Mouse (Mus musculus): ENCODE data around the gene 4930583I09Rik.
A peak's percentile ranks its signal among the peaks of the same experiment; 100 is the strongest.

The 4930583I09Rik gene

DNA sequence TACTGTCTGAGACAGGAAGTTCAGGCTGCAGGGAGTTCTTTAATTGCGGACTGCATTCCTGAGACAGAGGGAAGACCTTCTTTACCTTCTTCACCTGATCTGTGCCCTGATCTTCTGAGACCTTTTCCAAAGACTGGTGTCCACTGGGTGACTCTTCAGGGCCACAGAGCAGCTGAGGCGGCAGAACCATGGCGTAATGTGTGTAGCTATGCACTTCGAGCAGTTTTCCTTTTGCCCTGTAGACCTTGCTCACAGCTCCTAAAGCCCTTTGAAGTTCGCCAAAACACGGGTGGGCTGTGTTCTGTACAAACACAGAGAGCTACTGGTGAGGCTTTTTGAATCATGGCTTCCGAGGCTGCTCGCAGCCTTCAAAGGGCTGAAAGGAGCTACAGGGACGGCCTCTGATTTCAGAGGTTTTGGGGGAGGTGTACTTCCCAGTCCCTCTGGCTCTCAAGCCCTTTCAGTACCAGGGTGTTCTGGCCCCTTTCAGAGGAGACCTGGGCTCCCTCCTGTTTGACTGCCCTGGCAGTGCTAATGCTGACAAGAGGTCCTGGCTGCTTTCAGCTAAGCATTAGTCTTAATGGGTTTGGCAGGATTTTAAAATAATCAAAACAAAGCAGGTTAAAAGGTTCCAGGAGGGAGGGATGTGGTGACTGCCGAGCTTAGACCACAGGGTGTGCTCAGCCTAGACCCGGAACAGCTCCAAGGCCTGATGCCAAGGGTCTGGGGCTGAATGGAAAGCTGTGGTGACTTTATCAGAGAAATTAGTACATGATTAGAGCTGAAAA lies 33.5 kb downstream of the 4930583I09Rik start:
- DNase-seq (ENCODE audit: low spot score), result no peak

DNA sequence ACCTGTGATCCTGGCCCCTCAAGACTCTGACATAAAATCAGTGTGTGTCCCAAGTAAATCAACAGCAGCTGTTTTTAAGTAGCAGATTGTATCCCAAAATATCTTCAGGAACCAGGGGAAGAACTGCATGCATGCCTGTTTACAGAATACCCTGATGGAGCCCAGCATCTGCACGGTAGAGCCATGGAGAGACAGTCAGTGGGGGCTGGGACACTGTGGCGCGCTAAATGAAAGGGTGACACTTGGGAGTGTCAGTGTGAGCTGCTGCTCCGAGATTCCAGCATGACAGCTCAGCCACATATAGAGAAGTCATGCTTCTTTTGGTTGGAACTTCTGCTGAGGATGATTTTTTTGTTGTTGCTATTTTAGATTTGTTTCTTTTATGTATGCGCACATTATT lies 43.2 kb downstream of the 4930583I09Rik start:
- DNase-seq (ENCODE audit: low spot score), result no peak

DNA sequence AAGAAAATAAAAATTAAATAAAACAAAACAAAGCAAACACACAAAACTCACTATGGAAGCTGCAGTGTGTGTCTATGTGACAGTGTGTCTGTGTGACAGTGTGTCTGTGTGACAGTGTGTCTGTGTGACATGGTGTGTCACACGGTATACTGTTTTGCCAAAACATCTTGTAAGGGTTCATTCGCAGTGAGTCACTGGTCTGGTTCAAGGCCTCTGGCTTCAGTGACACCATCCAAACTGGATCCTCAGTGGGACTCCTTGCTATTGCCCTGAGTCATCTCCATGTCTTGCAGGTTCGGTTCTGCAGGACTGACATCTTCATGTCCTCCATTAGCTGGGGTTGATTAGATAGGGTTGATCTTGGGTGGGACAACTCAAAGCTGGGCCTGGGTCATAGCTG lies 43.8 kb downstream of the 4930583I09Rik start:
- DNase-seq (ENCODE audit: low spot score), result no peak

DNA sequence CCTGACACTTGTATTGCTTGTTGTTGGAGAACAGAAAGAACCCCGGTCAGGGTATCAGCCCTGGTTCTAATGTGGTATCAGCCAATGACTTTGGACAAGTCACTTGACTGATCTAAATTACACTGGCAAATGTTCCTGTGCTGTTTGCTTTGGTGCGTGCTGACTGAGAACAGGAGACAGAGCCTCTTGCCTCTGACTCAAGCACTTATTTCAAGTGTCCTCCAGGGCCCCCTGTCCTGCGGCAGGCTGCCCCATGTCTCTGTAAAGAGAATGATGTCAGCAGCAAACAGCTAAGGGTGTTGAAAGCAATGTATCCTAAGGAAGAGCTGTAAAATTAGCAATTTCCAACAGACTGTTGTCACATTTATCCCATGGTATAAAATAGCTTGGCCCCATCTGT lies 46.7 kb downstream of the 4930583I09Rik start:
- DNase-seq (ENCODE audit: low spot score), result peak; percentile 54

DNA sequence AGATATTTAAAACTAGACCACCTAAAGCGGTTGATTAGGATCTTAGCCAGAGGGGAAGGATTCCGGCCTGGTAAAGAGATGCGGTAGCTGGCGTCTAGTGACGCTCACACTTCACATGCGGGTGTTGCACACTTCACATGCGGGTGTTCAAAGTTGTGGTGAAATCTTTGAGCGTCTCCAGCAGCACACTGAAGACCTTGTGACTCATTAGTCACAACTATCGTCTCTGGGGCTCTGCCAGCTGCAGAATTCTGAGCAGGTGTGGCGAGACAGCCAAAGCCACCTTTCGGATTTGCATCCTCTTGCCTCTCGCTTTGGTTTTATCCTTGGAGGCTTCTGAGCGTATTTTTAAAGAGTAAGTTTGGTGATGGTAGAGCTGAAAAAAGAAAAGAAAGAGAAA lies 47.6 kb downstream of the 4930583I09Rik start:
- no peak for DNase-seq (ENCODE audit: low spot score)

GRCm38 (mm10) chr17:64785961-64786360 lies 49.9 kb downstream of the 4930583I09Rik start:
- no peak for DNase-seq (ENCODE audit: low spot score)

Data from lung, postnatal 25 days (tissue).